Mouse (Mus musculus): Measurements from ENCODE around the gene Afap1l2.

Afap1l2 gene

GRCm38 (mm10) chr19:57007291-57007690, 737 bp downstream of the Afap1l2 start:
- DNase-seq (ENCODE audit: extremely low spot score), result no peak

- DNase-seq (ENCODE audit: extremely low spot score), result no peak
Observed at GRCm38 (mm10) chr19:57006841-57007240, 1.2 kb downstream of the Afap1l2 start.

GRCm38 (mm10) chr19:57005062-57005461, 3.0 kb downstream of the Afap1l2 start:
- DNase-seq (ENCODE audit: extremely low spot score), result no peak

GRCm38 (mm10) chr19:57003460-57003810, 4.6 kb downstream of the Afap1l2 start:
- DNase-seq (ENCODE audit: extremely low spot score), result no peak

GRCm38 (mm10) chr19:57002741-57003459, 5.1 kb downstream of the Afap1l2 start:
- no peak for DNase-seq (ENCODE audit: extremely low spot score)

- no peak for DNase-seq (ENCODE audit: extremely low spot score)
Observed at GRCm38 (mm10) chr19:57001926-57002325, 6.1 kb downstream of the Afap1l2 start.

- no peak for DNase-seq (ENCODE audit: extremely low spot score)
Observed at GRCm38 (mm10) chr19:57000592-57000991, 7.4 kb downstream of the Afap1l2 start.

- DNase-seq (ENCODE audit: extremely low spot score), result no peak
Observed at GRCm38 (mm10) chr19:56999781-57000180, 8.2 kb downstream of the Afap1l2 start.

GRCm38 (mm10) chr19:56998910-56999309, 9.1 kb downstream of the Afap1l2 start:
- DNase-seq (ENCODE audit: extremely low spot score), result no peak

GRCm38 (mm10) chr19:56998331-56998730, 9.7 kb downstream of the Afap1l2 start:
- DNase-seq (ENCODE audit: extremely low spot score), result no peak

GRCm38 (mm10) chr19:56997164-56997599, 10.8 kb downstream of the Afap1l2 start:
- DNase-seq (ENCODE audit: extremely low spot score), result peak; percentile 85

- DNase-seq (ENCODE audit: extremely low spot score), result no peak
Observed at GRCm38 (mm10) chr19:56995441-56995840, 12.6 kb downstream of the Afap1l2 start.

GRCm38 (mm10) chr19:56994653-56995052, 13.4 kb downstream of the Afap1l2 start:
- no peak for DNase-seq (ENCODE audit: extremely low spot score)

GRCm38 (mm10) chr19:56993763-56994162, 14.3 kb downstream of the Afap1l2 start:
- no peak for DNase-seq (ENCODE audit: extremely low spot score)

GRCm38 (mm10) chr19:56992978-56993545, 15.0 kb downstream of the Afap1l2 start:
- no peak for DNase-seq (ENCODE audit: extremely low spot score)

GRCm38 (mm10) chr19:56990367-56991111, 17.5 kb downstream of the Afap1l2 start:
- DNase-seq (ENCODE audit: extremely low spot score), result peak; percentile 45

GRCm38 (mm10) chr19:56989171-56989570, 18.9 kb downstream of the Afap1l2 start:
- no peak for DNase-seq (ENCODE audit: extremely low spot score)

GRCm38 (mm10) chr19:56984229-56984628, 23.8 kb downstream of the Afap1l2 start:
- DNase-seq (ENCODE audit: extremely low spot score), result no peak

GRCm38 (mm10) chr19:56983757-56984156, 24.3 kb downstream of the Afap1l2 start:
- DNase-seq (ENCODE audit: extremely low spot score), result no peak

- no peak for DNase-seq (ENCODE audit: extremely low spot score)
Observed at GRCm38 (mm10) chr19:56981760-56982159, 26.3 kb downstream of the Afap1l2 start.

GRCm38 (mm10) chr19:56980803-56981202, 27.2 kb downstream of the Afap1l2 start:
- no peak for DNase-seq (ENCODE audit: extremely low spot score)

GRCm38 (mm10) chr19:56976962-56977948, 30.8 kb downstream of the Afap1l2 start:
- no peak for DNase-seq (ENCODE audit: extremely low spot score)
